Mouse (Mus musculus) intestine, postnatal 0 days (tissue): ENCODE results near the gene Gm5157. TPM values are rescaled to one million over a fixed set of nuclear protein-coding genes. Genes with fewer than 3 reads are reported as not detected.
"Not testable (repeated sequence)": the region's sequence is repeated elsewhere in the genome, so short reads cannot be mapped to it uniquely, and the experiment has no call there.

ENCODE experiments used
- ATAC-seq: fragments of 200-750 bp; cut with Nextera tagmentation; 2 replicates; pipeline ENCODE4 v1.8.0; 2017; ENCODE audit warnings: mild to moderate bottlenecking, moderate TSS enrichment, moderate library complexity
- H3K27ac ChIP-seq: fragments of 300-500 bp; sonication (generic); 2 replicates; pipeline ENCODE4 v1.5.1; 2014; ENCODE audit warnings: mild to moderate bottlenecking, low read depth, low read length, moderate library complexity
- H3K27me3 ChIP-seq: fragments of 300-500 bp; sonication (generic); replicated peaks from 2 replicates; pipeline ENCODE4 v1.6.1; 2014; ENCODE audit warnings: low read length, mixed read lengths; ENCODE audit not compliant: control insufficient read depth, insufficient read depth
- H3K36me3 ChIP-seq: fragments of 300-500 bp; sonication (generic); 2 replicates; pipeline ENCODE4 v1.6.1; 2014; ENCODE audit warnings: mild to moderate bottlenecking, moderate library complexity; ENCODE audit not compliant: control insufficient read depth, insufficient read depth
- H3K4me1 ChIP-seq: fragments of 300-500 bp; sonication (generic); replicated peaks from 2 replicates; pipeline ENCODE4 v1.6.1; 2014; ENCODE audit warnings: antibody characterized with exemption, low read length, mixed read lengths; ENCODE audit not compliant: control insufficient read depth, insufficient read depth
- H3K4me2 ChIP-seq: fragments of 300-500 bp; sonication (generic); replicated peaks from 2 replicates; pipeline ENCODE4 v1.6.1; 2014; ENCODE audit warnings: low read depth, mild to moderate bottlenecking, moderate library complexity
- H3K4me3 ChIP-seq: fragments of 300-500 bp; sonication (generic); 2 replicates; pipeline ENCODE4 v1.5.1; 2014; ENCODE audit warnings: low read depth, low read length
- H3K9ac ChIP-seq: fragments of 300-500 bp; sonication (generic); 2 replicates; pipeline ENCODE4 v1.6.1; 2014; ENCODE audit warnings: mild to moderate bottlenecking, low read depth, low read length
- H3K9me3 ChIP-seq: fragments of 300-500 bp; sonication (generic); 2 replicates; pipeline ENCODE4 v1.6.1; 2016; ENCODE audit warnings: mixed run types; ENCODE audit not compliant: control insufficient read depth
- WGBS: fragments of 180-500 bp; shearing (Covaris S2); extraction: QIAGEN DNeasy Blood & Tissue Kit; methylation state at CpG from one replicate; pipeline ENCODE4 v1.1.7; 2014; 5-methylcytosine and 5-hydroxymethylcytosine counted together
- polyA plus RNA-seq: library from polyadenylated mRNA; unstranded; fragments of >200 nt; fragmentation: Nextera tagmentation; extraction: Ambion mirVana; gene quantifications from 2 replicates; pipeline ENCODE4 v1.2.1, GENCODE M21; 2015

Gene Gm5157
- polyA plus RNA-seq, result not detected in 2 replicates

- H3K27ac ChIP-seq, result not testable (repeated sequence)
Measured at GRCm38 (mm10) chr7:21190323-21190722, at the start of gene Gm5157. TSS of gene Gm5157 (minus strand) at chr7:21190423.

GRCm38 (mm10) chr7:21161885-21162284 is 28.3 kb downstream of the Gm5157 start, which contains the start of gene Vmn1r123:
TSS of gene Vmn1r123 (plus strand) at chr7:21162185.
- not testable (repeated sequence) for H3K9me3 ChIP-seq, H3K36me3 ChIP-seq, H3K27ac ChIP-seq, H3K9ac ChIP-seq, H3K4me2 ChIP-seq, H3K27me3 ChIP-seq, ATAC-seq, H3K4me3 ChIP-seq, H3K4me1 ChIP-seq
- 14% methylated on average over 1 of the region's 3 CpGs for WGBS

More at GRCm38 (mm10) chr7:21190323-21190722, at the start of gene Gm5157:
- not testable (repeated sequence) for H3K4me2 ChIP-seq, H3K9me3 ChIP-seq, H3K36me3 ChIP-seq, H3K9ac ChIP-seq, H3K27me3 ChIP-seq, ATAC-seq, H3K4me3 ChIP-seq, H3K4me1 ChIP-seq
- 14% methylated on average over 1 of the region's 2 CpGs for WGBS

Other genes with a start within 250 kb of the Gm5157 start
- not detected in 2 replicates for gene Vmn1r119, start 178.0 kb downstream of the Gm5157 start, polyA plus RNA-seq
- not detected in 2 replicates for gene Vmn1r120, start 136.6 kb downstream of the Gm5157 start, polyA plus RNA-seq
- not detected in 2 replicates for gene Vmn1r121, start 91.9 kb downstream of the Gm5157 start, polyA plus RNA-seq
- gene Vmn1r122, start 56.3 kb downstream of the Gm5157 start, polyA plus RNA-seq, result not detected in 2 replicates
- gene Vmn1r123, start 28.2 kb downstream of the Gm5157 start, polyA plus RNA-seq, result not detected in 2 replicates
- not detected in 2 replicates for gene Vmn1r124, start 70.2 kb upstream of the Gm5157 start, polyA plus RNA-seq
- not detected in 2 replicates for gene Vmn1r125, start 81.8 kb upstream of the Gm5157 start, polyA plus RNA-seq
- gene Vmn1r126, start 111.0 kb upstream of the Gm5157 start, polyA plus RNA-seq, result not detected in 2 replicates
- gene Vmn1r127, start 129.4 kb upstream of the Gm5157 start, polyA plus RNA-seq, result not detected in 2 replicates
- not detected in 2 replicates for gene Vmn1r128, start 158.9 kb upstream of the Gm5157 start, polyA plus RNA-seq
- gene Vmn1r129, start 170.9 kb upstream of the Gm5157 start, polyA plus RNA-seq, result not detected in 2 replicates
- gene Gm6882, start 242.3 kb upstream of the Gm5157 start, polyA plus RNA-seq, result not detected in 2 replicates